Mouse (Mus musculus): ENCODE results near the gene Mecr. TPM values are rescaled to one million over a fixed set of nuclear protein-coding genes. Genes with fewer than 3 reads are reported as not detected.
"Not testable (repeated sequence)": the region's sequence is repeated elsewhere in the genome, so short reads cannot be mapped to it uniquely, and the experiment has no call there.

The Mecr gene
- 72.6 and 77.4 TPM in 2 replicates for polyA plus RNA-seq (2015; fragmentation: Nextera tagmentation; extraction: Ambion mirVana)

- under 1% methylated on average over 37 of the region's 37 CpGs for WGBS
- peak within 1 kb of the TSS; percentile 87 for H3K4me2 ChIP-seq (replicated peaks)
- peak; percentile 89 for ATAC-seq
These were observed at the start of gene Mecr for GRCm38 (mm10) chr4:131843290-131843743. Mecr (plus strand) TSS chr4:131843470.

DNA sequence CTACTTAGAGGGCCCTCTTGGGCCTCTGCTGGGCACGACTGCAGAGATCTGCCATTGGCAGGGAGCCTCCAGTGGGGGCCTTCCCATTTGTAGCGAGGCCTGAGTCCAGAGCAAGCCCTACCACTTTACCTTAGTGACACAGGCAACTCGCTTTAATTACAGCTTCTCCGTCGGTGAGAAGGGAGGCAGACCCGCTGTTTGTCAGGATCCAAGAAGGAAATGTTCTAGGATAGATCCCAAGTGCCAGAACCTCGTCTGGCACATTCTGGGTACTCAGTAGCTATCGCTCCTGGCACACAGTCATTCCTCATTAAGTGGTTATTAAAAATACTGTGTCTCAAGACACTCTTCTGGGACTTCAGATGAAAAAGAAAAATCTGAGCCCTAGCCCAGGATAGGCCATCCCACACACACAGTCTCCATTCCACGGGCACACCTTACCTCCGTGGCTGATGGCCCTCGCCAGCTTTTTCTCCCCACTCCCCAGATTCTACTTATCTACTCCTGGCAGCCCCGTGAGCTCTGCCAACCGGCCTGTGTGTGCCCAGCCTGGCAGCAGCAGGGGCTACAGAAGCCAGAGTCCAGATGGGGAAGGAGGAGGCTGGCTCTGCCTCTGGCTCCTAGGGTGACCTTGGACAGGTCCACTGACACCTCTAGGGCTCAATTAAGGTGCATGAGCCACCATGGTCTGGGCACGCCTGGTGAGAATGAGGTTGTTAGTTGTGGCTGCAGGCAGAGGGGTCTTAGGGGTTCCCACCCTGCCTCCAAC is 46.8 kb upstream of the Mecr start:
- H3K4me2 ChIP-seq (replicated peaks), result no peak overlapping the region
- no peak overlapping the region for H3K4me3 ChIP-seq (replicated peaks)
- no peaks in the 10 kb centered on the region for H3K9me3 ChIP-seq
- H3K9ac ChIP-seq, result no peak overlapping the region
- no peaks in the 10 kb centered on the region for H3K27me3 ChIP-seq (replicated peaks)
- no peaks in the 10 kb centered on the region for H3K36me3 ChIP-seq
- H3K27ac ChIP-seq, result no peak overlapping the region
- WGBS, result 77% methylated on average over 14 of the region's 14 CpGs
- ATAC-seq, result no peak
- no peaks in the 10 kb centered on the region for H3K4me1 ChIP-seq (replicated peaks)

More at GRCm38 (mm10) chr4:131843290-131843743, at the start of gene Mecr:
- 0 out of 2 replicates have a peak within 1 kb of the TSS, but pooled peaks have one; percentile 17 for H3K27ac ChIP-seq
- peak within 1 kb of the TSS; percentile 81 for H3K9ac ChIP-seq
- peaks cover 13% of the 10 kb centered on the region for H3K4me1 ChIP-seq (replicated peaks)
- no peaks in the 10 kb centered on the region for H3K9me3 ChIP-seq
- H3K36me3 ChIP-seq, result no peaks in the 10 kb centered on the region
- H3K27me3 ChIP-seq (replicated peaks), result no peaks in the 10 kb centered on the region; the same call in 1 of the 2 replicates
- peak within 1 kb of the TSS; percentile 90 for H3K4me3 ChIP-seq (replicated peaks)

DNA sequence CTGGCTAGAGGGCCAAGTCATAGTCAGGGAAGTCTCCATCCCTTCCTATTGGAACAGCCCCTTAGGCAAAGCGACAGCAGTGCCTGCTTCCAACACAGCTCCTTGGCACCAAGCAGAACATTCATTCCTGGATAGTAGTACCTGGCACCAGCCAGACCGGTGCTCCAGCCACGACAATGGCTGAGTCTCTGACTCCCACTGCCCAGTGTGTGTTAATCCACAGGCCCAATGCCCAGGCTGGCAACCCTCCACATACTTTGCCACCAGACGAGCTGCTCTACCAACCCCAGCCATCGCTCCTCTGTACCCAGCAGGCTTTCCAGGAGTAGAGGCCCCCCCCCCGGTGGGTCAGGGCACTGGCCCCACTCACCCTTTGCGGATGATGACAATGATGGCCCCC is 45.8 kb upstream of the Mecr start:
- Histone ChIP-seq H3K27me3 (replicated peaks) (no peaks in the 10 kb centered on the region), H3K9ac (no peak overlapping the region), H3K4me1 (replicated peaks) (no peaks in the 10 kb centered on the region), H3K4me2 (replicated peaks) (no peak overlapping the region), H3K4me3 (replicated peaks) (no peak overlapping the region), H3K36me3 (no peaks in the 10 kb centered on the region), H3K9me3 (no peaks in the 10 kb centered on the region), H3K27ac (no peak overlapping the region)
- 78% methylated on average over 7 of the region's 7 CpGs for WGBS
- no peak for ATAC-seq

DNA sequence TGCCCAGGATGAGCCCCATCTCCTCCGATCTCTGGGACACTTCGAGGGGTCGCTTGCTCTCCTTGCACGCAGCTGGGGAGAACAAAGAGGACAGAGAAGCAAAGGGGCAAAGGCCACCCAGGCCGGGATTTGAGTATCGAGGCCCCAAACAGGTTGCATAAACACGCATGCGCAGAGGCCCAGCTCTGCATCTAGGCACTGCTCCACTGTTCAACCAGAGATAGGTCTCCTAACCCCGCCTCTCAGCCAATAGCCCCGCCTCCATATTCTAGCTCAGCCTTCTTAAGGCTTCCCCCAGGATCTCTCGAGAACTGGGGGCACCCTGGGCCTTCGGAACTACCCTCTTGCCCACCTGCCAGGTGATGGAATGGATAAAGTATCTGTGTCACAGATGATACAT is 45.4 kb upstream of the Mecr start:
- no peak overlapping the region for H3K27ac ChIP-seq
- 65% methylated on average over 12 of the region's 12 CpGs for WGBS
- H3K4me2 ChIP-seq (replicated peaks), result no peak overlapping the region
- ATAC-seq, result no peak
- no peaks in the 10 kb centered on the region for H3K27me3 ChIP-seq (replicated peaks)
- H3K4me1 ChIP-seq (replicated peaks), result no peaks in the 10 kb centered on the region
- no peak overlapping the region for H3K9ac ChIP-seq
- H3K4me3 ChIP-seq (replicated peaks), result no peak overlapping the region
- no peaks in the 10 kb centered on the region for H3K9me3 ChIP-seq
- H3K36me3 ChIP-seq, result no peaks in the 10 kb centered on the region

GRCm38 (mm10) chr4:131798968-131799367 is 44.3 kb upstream of the Mecr start:
- no peak overlapping the region for H3K9ac ChIP-seq
- no peaks in the 10 kb centered on the region for H3K9me3 ChIP-seq
- no peak overlapping the region for H3K4me3 ChIP-seq (replicated peaks)
- H3K4me1 ChIP-seq (replicated peaks), result 0 out of 2 replicates have a peak, but pooled peaks cover 6% of the 10 kb centered on the region
- no peaks in the 10 kb centered on the region for H3K36me3 ChIP-seq
- H3K4me2 ChIP-seq (replicated peaks), result no peak overlapping the region
- no peaks in the 10 kb centered on the region for H3K27me3 ChIP-seq (replicated peaks)
- ATAC-seq, result no peak
- 57% methylated on average over 4 of the region's 4 CpGs for WGBS
- H3K27ac ChIP-seq, result no peak overlapping the region

DNA sequence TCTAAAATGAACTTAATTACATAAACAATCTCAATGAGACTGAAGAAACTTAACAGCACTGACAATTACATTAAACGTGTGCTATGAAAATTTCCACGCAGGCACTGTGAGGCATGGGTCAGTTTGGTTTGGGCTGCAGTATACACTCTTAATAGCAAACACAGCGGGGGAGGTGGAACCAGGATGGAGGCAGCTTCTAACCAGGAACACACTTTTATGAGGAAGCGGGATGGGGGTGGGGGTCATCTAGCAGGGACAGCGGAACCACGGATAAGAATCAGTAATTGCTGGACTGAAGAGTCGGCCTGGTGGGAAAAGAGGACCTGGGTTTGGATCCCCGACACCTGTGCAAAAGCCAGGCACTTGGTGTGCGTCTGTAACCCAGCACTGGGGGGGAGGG is 39.4 kb upstream of the Mecr start:
- H3K4me2 ChIP-seq (replicated peaks), result no peak overlapping the region
- H3K9ac ChIP-seq, result no peak overlapping the region
- no peaks in the 10 kb centered on the region for H3K9me3 ChIP-seq
- H3K36me3 ChIP-seq, result no peaks in the 10 kb centered on the region
- WGBS, result 47% methylated on average over 9 of the region's 9 CpGs
- H3K4me3 ChIP-seq (replicated peaks), result no peak overlapping the region
- H3K27me3 ChIP-seq (replicated peaks), result no peaks in the 10 kb centered on the region
- 0 out of 2 replicates have a peak, but pooled peaks cover 6% of the 10 kb centered on the region for H3K4me1 ChIP-seq (replicated peaks)
- H3K27ac ChIP-seq, result no peak overlapping the region
- ATAC-seq, result no peak

GRCm38 (mm10) chr4:131804732-131805131 is 38.5 kb upstream of the Mecr start:
- not testable (repeated sequence) for H3K4me2 ChIP-seq (replicated peaks); H3K36me3 ChIP-seq; H3K27ac ChIP-seq; H3K9me3 ChIP-seq; H3K27me3 ChIP-seq (replicated peaks); H3K4me1 ChIP-seq (replicated peaks); H3K4me3 ChIP-seq (replicated peaks); H3K9ac ChIP-seq
- 0 out of 2 replicates have a peak, but pooled peaks have one; percentile 36 for ATAC-seq
- 95% methylated on average over 4 of the region's 6 CpGs for whole genome bisulfite sequencing

GRCm38 (mm10) chr4:131805255-131805654 is 38.0 kb upstream of the Mecr start:
- ATAC-seq, result no peak
- Histone ChIP-seq H3K9me3 (no peaks in the 10 kb centered on the region), H3K27ac (no peak overlapping the region), H3K9ac (no peak overlapping the region), H3K4me1 (replicated peaks) (0 out of 2 replicates have a peak, but pooled peaks cover 6% of the 10 kb centered on the region), H3K4me2 (replicated peaks) (no peak overlapping the region), H3K4me3 (replicated peaks) (no peak overlapping the region), H3K36me3 (no peaks in the 10 kb centered on the region), H3K27me3 (replicated peaks) (no peaks in the 10 kb centered on the region)
- 70% methylated on average over 3 of the region's 3 CpGs for WGBS

DNA sequence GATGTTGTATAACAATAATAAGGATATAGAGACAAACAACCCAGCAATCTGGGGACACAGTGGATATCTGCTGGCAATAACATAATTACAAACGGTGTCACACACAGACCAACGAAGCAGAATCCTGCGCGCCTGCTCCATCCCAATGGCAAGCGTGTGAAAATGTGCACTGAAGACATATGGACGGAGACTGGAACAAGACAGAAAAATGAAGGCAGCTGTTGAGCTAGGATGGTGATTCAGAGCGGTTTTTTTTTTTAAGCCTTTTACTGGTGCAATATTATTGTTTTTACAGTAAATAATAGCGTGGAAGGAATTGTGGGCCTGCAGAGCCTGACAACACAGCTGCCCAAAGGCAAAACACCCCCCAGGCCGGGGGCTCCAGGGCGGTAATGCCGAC is 30.8 kb upstream of the Mecr start:
- Histone ChIP-seq H3K9me3 (no peaks in the 10 kb centered on the region), H3K4me3 (replicated peaks) (no peak overlapping the region), H3K27me3 (replicated peaks) (no peaks in the 10 kb centered on the region), H3K4me1 (replicated peaks) (no peaks in the 10 kb centered on the region), H3K36me3 (no peaks in the 10 kb centered on the region), H3K27ac (no peak overlapping the region), H3K4me2 (replicated peaks) (no peak overlapping the region), H3K9ac (no peak overlapping the region)
- 81% methylated on average over 11 of the region's 11 CpGs for WGBS
- no peak for ATAC-seq

DNA sequence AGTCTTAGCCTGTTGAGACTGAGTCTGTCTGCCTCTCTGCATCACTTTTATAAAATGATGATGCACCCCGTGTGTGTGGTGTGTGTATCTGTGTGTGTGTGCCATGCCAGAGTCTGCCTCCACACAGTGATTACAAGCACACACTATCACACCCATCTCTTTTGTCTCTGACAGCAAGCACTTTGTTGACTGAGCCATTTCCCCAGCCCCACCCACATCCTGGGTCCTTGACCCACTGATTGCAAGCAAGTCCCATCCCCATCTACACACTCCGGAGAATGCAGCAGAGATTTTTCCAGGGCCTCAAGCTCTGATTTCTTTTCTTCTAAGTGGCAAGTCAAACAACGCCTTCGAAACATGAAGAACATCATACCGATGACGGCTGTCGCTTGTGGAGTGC is 29.5 kb upstream of the Mecr start:
- Histone ChIP-seq H3K4me1 (replicated peaks) (no peaks in the 10 kb centered on the region), H3K4me3 (replicated peaks) (no peak overlapping the region), H3K27me3 (replicated peaks) (no peaks in the 10 kb centered on the region), H3K27ac (no peak overlapping the region), H3K4me2 (replicated peaks) (no peak overlapping the region), H3K9ac (no peak overlapping the region), H3K9me3 (no peaks in the 10 kb centered on the region), H3K36me3 (no peaks in the 10 kb centered on the region)
- ATAC-seq, result no peak
- WGBS, result 72% methylated on average over 7 of the region's 7 CpGs

DNA sequence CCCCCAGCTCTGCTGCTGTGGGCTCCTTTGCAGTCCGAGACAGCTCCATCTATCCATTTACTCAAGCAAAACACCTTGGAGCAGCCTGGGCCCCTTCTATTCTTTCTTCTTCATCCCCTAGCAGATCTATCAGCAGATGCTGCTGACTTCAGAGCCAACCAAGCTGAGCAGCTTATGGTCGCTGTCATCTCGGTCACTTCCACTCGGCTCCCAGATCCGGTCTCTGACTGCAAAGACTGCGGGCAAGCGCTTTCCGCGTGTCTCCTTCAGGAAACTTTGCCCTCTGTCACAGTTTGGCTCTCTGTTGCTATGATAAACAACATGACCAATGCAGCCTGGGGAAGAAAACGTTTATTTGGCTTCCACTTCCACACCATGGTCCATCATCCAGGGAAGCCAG is 28.4 kb upstream of the Mecr start:
- no peaks in the 10 kb centered on the region for H3K9me3 ChIP-seq
- no peak overlapping the region for H3K4me3 ChIP-seq (replicated peaks)
- no peak overlapping the region for H3K4me2 ChIP-seq (replicated peaks)
- H3K36me3 ChIP-seq, result no peaks in the 10 kb centered on the region
- no peak overlapping the region for H3K27ac ChIP-seq
- H3K4me1 ChIP-seq (replicated peaks), result no peaks in the 10 kb centered on the region
- no peak for ATAC-seq
- H3K9ac ChIP-seq, result no peak overlapping the region
- no peaks in the 10 kb centered on the region for H3K27me3 ChIP-seq (replicated peaks)
- 78% methylated on average over 10 of the region's 10 CpGs for WGBS

- no peak overlapping the region for H3K4me3 ChIP-seq (replicated peaks)
- H3K4me1 ChIP-seq (replicated peaks), result no peaks in the 10 kb centered on the region
- no peak overlapping the region for H3K9ac ChIP-seq
- no peaks in the 10 kb centered on the region for H3K27me3 ChIP-seq (replicated peaks)
- WGBS, result 64% methylated on average over 10 of the region's 10 CpGs
- ATAC-seq, result peak; percentile 15; the same call in 1 of the 2 replicates
- H3K9me3 ChIP-seq, result no peaks in the 10 kb centered on the region
- no peaks in the 10 kb centered on the region for H3K36me3 ChIP-seq
- H3K4me2 ChIP-seq (replicated peaks), result no peak overlapping the region
- no peak overlapping the region for H3K27ac ChIP-seq
These were observed 27.5 kb upstream of the Mecr start for GRCm38 (mm10) chr4:131815774-131816173.

GRCm38 (mm10) chr4:131818926-131819325 is 24.3 kb upstream of the Mecr start:
- Histone ChIP-seq H3K27me3 (replicated peaks) (no peaks in the 10 kb centered on the region), H3K4me1 (replicated peaks) (peaks cover 9% of the 10 kb centered on the region; the same call in 1 of the 2 replicates), H3K27ac (no peak overlapping the region), H3K9ac (no peak overlapping the region), H3K4me2 (replicated peaks) (no peak overlapping the region), H3K4me3 (replicated peaks) (no peak overlapping the region), H3K36me3 (no peaks in the 10 kb centered on the region), H3K9me3 (no peaks in the 10 kb centered on the region)
- no peak for ATAC-seq
- WGBS, result 62% methylated on average over 23 of the region's 23 CpGs
